Mouse (Mus musculus): ENCODE measurements at regions not wholly inside any gene's neighbourhood (a gene's known extent, or its start where the extent isn't known, plus 50 kb on each side); places are given as distances from the start of the nearest gene placed in this dataset.

- Histone ChIP-seq H3K27ac (no peak overlapping the region), H3K4me3 (no peak overlapping the region), H3K9me3 (no peaks in the 10 kb centered on the region), H3K4me1 (replicated peaks) (peaks cover 28% of the 10 kb centered on the region), H3K36me3 (no peaks in the 10 kb centered on the region), H3K27me3 (ENCODE audit: insufficient read depth, poor library complexity, severe bottlenecking) (no peaks in the 10 kb centered on the region)
- 61% methylated on average over 5 of the region's 5 CpGs for WGBS
- DNase-seq (ENCODE audit: low spot score) = no peak
Measured at GRCm38 (mm10) chr3:57975379-57975778, 127.5 kb upstream of the Pfn2 start.

- no peak overlapping the region for H3K27ac ChIP-seq
- H3K9me3 ChIP-seq = no peaks in the 10 kb centered on the region
- no peak overlapping the region for H3K4me3 ChIP-seq
- H3K4me1 ChIP-seq (replicated peaks) = peaks cover 27% of the 10 kb centered on the region
- 75% methylated on average over 5 of the region's 5 CpGs for WGBS
- no peaks in the 10 kb centered on the region for H3K36me3 ChIP-seq
- DNase-seq (ENCODE audit: low spot score) = no peak
- no peaks in the 10 kb centered on the region for H3K27me3 ChIP-seq (ENCODE audit: insufficient read depth, poor library complexity, severe bottlenecking)
Measured at GRCm38 (mm10) chr3:57976640-57977229, 128.9 kb upstream of the Pfn2 start.

- no peak for DNase-seq (ENCODE audit: low spot score)
- Histone ChIP-seq H3K36me3 (no peaks in the 10 kb centered on the region), H3K4me3 (no peak overlapping the region), H3K27me3 (ENCODE audit: insufficient read depth, poor library complexity, severe bottlenecking) (no peaks in the 10 kb centered on the region), H3K4me1 (replicated peaks) (0 out of 2 replicates have a peak, but pooled peaks cover 2% of the 10 kb centered on the region), H3K27ac (no peak overlapping the region), H3K9me3 (no peaks in the 10 kb centered on the region)
- WGBS = 86% methylated on average over 3 of the region's 3 CpGs
Measured at GRCm38 (mm10) chr3:57988175-57988574, 140.3 kb upstream of the Pfn2 start.

GRCm38 (mm10) chr3:57990738-57991137, 142.9 kb upstream of the Pfn2 start:
- DNase-seq (ENCODE audit: low spot score) = no peak
- H3K27ac ChIP-seq = no peak overlapping the region
- no peaks in the 10 kb centered on the region for H3K9me3 ChIP-seq
- no peak overlapping the region for H3K4me3 ChIP-seq
- WGBS = 84% methylated on average over 1 of the region's 1 CpGs
- H3K4me1 ChIP-seq (replicated peaks) = 0 out of 2 replicates have a peak, but pooled peaks cover 2% of the 10 kb centered on the region
- no peaks in the 10 kb centered on the region for H3K27me3 ChIP-seq (ENCODE audit: insufficient read depth, poor library complexity, severe bottlenecking)
- no peaks in the 10 kb centered on the region for H3K36me3 ChIP-seq

GRCm38 (mm10) chr3:57998121-57999102, 150.5 kb upstream of the Pfn2 start:
- H3K9me3 ChIP-seq = no peaks in the 10 kb centered on the region
- no peak for DNase-seq (ENCODE audit: low spot score)
- no peaks in the 10 kb centered on the region for H3K36me3 ChIP-seq
- H3K4me3 ChIP-seq = no peak overlapping the region
- peaks cover 10% of the 10 kb centered on the region; the same call in 1 of the 2 replicates for H3K4me1 ChIP-seq (replicated peaks)
- no peak overlapping the region for H3K27ac ChIP-seq
- H3K27me3 ChIP-seq (ENCODE audit: insufficient read depth, poor library complexity, severe bottlenecking) = no peaks in the 10 kb centered on the region
- WGBS = 85% methylated on average over 6 of the region's 6 CpGs

- 0 out of 2 replicates have a peak overlapping the region, but pooled peaks have one; percentile 17 for H3K27ac ChIP-seq
Measured at GRCm38 (mm10) chr3:58002792-58003574, 155.1 kb upstream of the Pfn2 start.

GRCm38 (mm10) chr3:58024750-58025392, 177.0 kb upstream of the Pfn2 start:
- WGBS = 79% methylated on average over 3 of the region's 3 CpGs
- DNase-seq (ENCODE audit: low spot score) = peak; percentile 30
- H3K27ac ChIP-seq = peak overlapping the region; percentile 23; the same call in 1 of the 2 replicates

More at GRCm38 (mm10) chr3:58002792-58003574, 155.1 kb upstream of the Pfn2 start:
- peak; percentile 40 for DNase-seq (ENCODE audit: low spot score)
- Histone ChIP-seq H3K9me3 (no peaks in the 10 kb centered on the region), H3K4me3 (no peak overlapping the region), H3K27me3 (ENCODE audit: insufficient read depth, poor library complexity, severe bottlenecking) (no peaks in the 10 kb centered on the region), H3K36me3 (no peaks in the 10 kb centered on the region), H3K4me1 (replicated peaks) (peaks cover 11% of the 10 kb centered on the region; the same call in 1 of the 2 replicates)
- 61% methylated on average over 7 of the region's 7 CpGs for WGBS

GRCm38 (mm10) chr3:58049618-58050017, 201.7 kb upstream of the Pfn2 start:
- 89% methylated on average over 1 of the region's 1 CpGs for WGBS
- no peaks in the 10 kb centered on the region for H3K9me3 ChIP-seq
- no peak for DNase-seq (ENCODE audit: low spot score)
- H3K27me3 ChIP-seq (ENCODE audit: insufficient read depth, poor library complexity, severe bottlenecking) = no peaks in the 10 kb centered on the region
- H3K4me1 ChIP-seq (replicated peaks) = no peaks in the 10 kb centered on the region; the same call in 1 of the 2 replicates
- H3K36me3 ChIP-seq = no peaks in the 10 kb centered on the region
- H3K27ac ChIP-seq = no peak overlapping the region
- H3K4me3 ChIP-seq = no peak overlapping the region

More at GRCm38 (mm10) chr3:58024750-58025392, 177.0 kb upstream of the Pfn2 start:
- peaks cover 7% of the 10 kb centered on the region; the same call in 1 of the 2 replicates for H3K4me1 ChIP-seq (replicated peaks)
- no peak overlapping the region for H3K4me3 ChIP-seq
- no peaks in the 10 kb centered on the region for H3K9me3 ChIP-seq
- H3K36me3 ChIP-seq = no peaks in the 10 kb centered on the region
- no peaks in the 10 kb centered on the region for H3K27me3 ChIP-seq (ENCODE audit: insufficient read depth, poor library complexity, severe bottlenecking)

GRCm38 (mm10) chr3:58054726-58055125, 206.8 kb upstream of the Pfn2 start:
- DNase-seq (ENCODE audit: low spot score) = no peak
- no peaks in the 10 kb centered on the region for H3K9me3 ChIP-seq
- no peak overlapping the region for H3K27ac ChIP-seq
- no peak overlapping the region for H3K4me3 ChIP-seq
- 91% methylated on average over 7 of the region's 7 CpGs for WGBS
- peaks cover 12% of the 10 kb centered on the region for H3K4me1 ChIP-seq (replicated peaks)
- no peaks in the 10 kb centered on the region for H3K36me3 ChIP-seq
- H3K27me3 ChIP-seq (ENCODE audit: insufficient read depth, poor library complexity, severe bottlenecking) = no peaks in the 10 kb centered on the region

- 93% methylated on average over 4 of the region's 4 CpGs for WGBS
- no peaks in the 10 kb centered on the region for H3K27me3 ChIP-seq (ENCODE audit: insufficient read depth, poor library complexity, severe bottlenecking)
- no peak for DNase-seq (ENCODE audit: low spot score)
- H3K4me3 ChIP-seq = no peak overlapping the region
- H3K9me3 ChIP-seq = no peaks in the 10 kb centered on the region
- H3K36me3 ChIP-seq = no peaks in the 10 kb centered on the region
- no peak overlapping the region for H3K27ac ChIP-seq
- H3K4me1 ChIP-seq (replicated peaks) = peaks cover 16% of the 10 kb centered on the region
Measured at GRCm38 (mm10) chr3:58055181-58055580, 207.3 kb upstream of the Pfn2 start.

GRCm38 (mm10) chr3:58056191-58057063, 208.5 kb upstream of the Pfn2 start:
- no peaks in the 10 kb centered on the region for H3K9me3 ChIP-seq
- peaks cover 16% of the 10 kb centered on the region for H3K4me1 ChIP-seq (replicated peaks)
- H3K36me3 ChIP-seq = no peaks in the 10 kb centered on the region
- DNase-seq (ENCODE audit: low spot score) = no peak
- 0 out of 2 replicates have a peak overlapping the region, but pooled peaks have one; percentile 5 for H3K27ac ChIP-seq
- WGBS = 84% methylated on average over 10 of the region's 10 CpGs
- no peak overlapping the region for H3K4me3 ChIP-seq
- H3K27me3 ChIP-seq (ENCODE audit: insufficient read depth, poor library complexity, severe bottlenecking) = no peaks in the 10 kb centered on the region

Data from hindbrain, embryonic 10.5 days (tissue).